Mouse (Mus musculus): ENCODE measurements around the gene Scd2.
"Not testable (repeated sequence)": the region's sequence is repeated elsewhere in the genome, so short reads cannot be mapped to it uniquely, and the experiment has no call there.

The Scd2 gene

GRCm38 (mm10) chr19:44274452-44274851, 19.0 kb upstream of the Scd2 start:
- DNase-seq (ENCODE audit: low spot score) = no peak

- DNase-seq (ENCODE audit: low spot score) = no peak
Observed at GRCm38 (mm10) chr19:44275418-44275817, 18.1 kb upstream of the Scd2 start.

- DNase-seq (ENCODE audit: low spot score) = no peak
Observed at GRCm38 (mm10) chr19:44276861-44277260, 16.6 kb upstream of the Scd2 start.

GRCm38 (mm10) chr19:44277931-44278330, 15.5 kb upstream of the Scd2 start:
- no peak for DNase-seq (ENCODE audit: low spot score)

- peak; percentile 82 for DNase-seq (ENCODE audit: low spot score)
Observed at GRCm38 (mm10) chr19:44280755-44281154, 12.7 kb upstream of the Scd2 start.

- DNase-seq (ENCODE audit: low spot score) = not testable (repeated sequence)
Observed at GRCm38 (mm10) chr19:44281825-44282447, 11.5 kb upstream of the Scd2 start.

- DNase-seq (ENCODE audit: low spot score) = no peak
Observed at GRCm38 (mm10) chr19:44282534-44283156, 10.8 kb upstream of the Scd2 start.

GRCm38 (mm10) chr19:44283157-44284024, 10.1 kb upstream of the Scd2 start:
- no peak for DNase-seq (ENCODE audit: low spot score)

GRCm38 (mm10) chr19:44284025-44284695, 9.3 kb upstream of the Scd2 start:
- DNase-seq (ENCODE audit: low spot score) = peak; percentile 94

GRCm38 (mm10) chr19:44284723-44285122, 8.8 kb upstream of the Scd2 start:
- DNase-seq (ENCODE audit: low spot score) = peak; percentile 62

- no peak for DNase-seq (ENCODE audit: low spot score)
Observed at GRCm38 (mm10) chr19:44285554-44285953, 7.9 kb upstream of the Scd2 start.

- DNase-seq (ENCODE audit: low spot score) = no peak
Observed at GRCm38 (mm10) chr19:44286109-44286508, 7.4 kb upstream of the Scd2 start.

GRCm38 (mm10) chr19:44287415-44288110, 5.9 kb upstream of the Scd2 start:
- DNase-seq (ENCODE audit: low spot score) = no peak

GRCm38 (mm10) chr19:44292083-44292482, 1.4 kb upstream of the Scd2 start:
- DNase-seq (ENCODE audit: low spot score) = no peak

- no peak for DNase-seq (ENCODE audit: low spot score)
Observed at GRCm38 (mm10) chr19:44292483-44292882, 991 bp upstream of the Scd2 start.

GRCm38 (mm10) chr19:44293769-44294551, 486 bp downstream of the Scd2 start:
- peak; percentile 92 for DNase-seq (ENCODE audit: low spot score)

GRCm38 (mm10) chr19:44294588-44295041, 1.1 kb downstream of the Scd2 start:
- peak; percentile 92 for DNase-seq (ENCODE audit: low spot score)

- peak; percentile 68 for DNase-seq (ENCODE audit: low spot score)
Observed at GRCm38 (mm10) chr19:44295251-44295650, 1.8 kb downstream of the Scd2 start.

GRCm38 (mm10) chr19:44295741-44296140, 2.3 kb downstream of the Scd2 start:
- DNase-seq (ENCODE audit: low spot score) = peak; percentile 91

- DNase-seq (ENCODE audit: low spot score) = no peak
Observed at GRCm38 (mm10) chr19:44296186-44296585, 2.7 kb downstream of the Scd2 start.
